Mouse (Mus musculus): Measurements from ENCODE around the gene Hspa12b. TPM values are rescaled to one million over a fixed set of nuclear protein-coding genes. Genes with fewer than 3 reads are reported as not detected.

The Hspa12b gene
- total RNA-seq, 2 experiments from 2014 or later: not detected

- ATAC-seq (replicated peaks; ENCODE audit: low FRiP score, poor library complexity, severe bottlenecking): no peak
Observed at GRCm38 (mm10) chr2:131146193-131147042, 19.3 kb downstream of the Hspa12b start.

GRCm38 (mm10) chr2:131147043-131147365 is 19.9 kb downstream of the Hspa12b start:
- no peak for ATAC-seq (replicated peaks; ENCODE audit: low FRiP score, poor library complexity, severe bottlenecking)

- no peak for ATAC-seq (replicated peaks; ENCODE audit: low FRiP score, poor library complexity, severe bottlenecking)
Observed at GRCm38 (mm10) chr2:131148353-131149253, 21.5 kb downstream of the Hspa12b start.

- ATAC-seq (replicated peaks; ENCODE audit: low FRiP score, poor library complexity, severe bottlenecking): no peak
Observed at GRCm38 (mm10) chr2:131149254-131149578, 22.1 kb downstream of the Hspa12b start.

- peak; percentile 92 for ATAC-seq (replicated peaks; ENCODE audit: low FRiP score, poor library complexity, severe bottlenecking)
Observed at GRCm38 (mm10) chr2:131152166-131152730, 25.2 kb downstream of the Hspa12b start.

GRCm38 (mm10) chr2:131154036-131154435 is 27.0 kb downstream of the Hspa12b start:
- ATAC-seq (replicated peaks; ENCODE audit: low FRiP score, poor library complexity, severe bottlenecking): no peak

GRCm38 (mm10) chr2:131156987-131157386 is 29.9 kb downstream of the Hspa12b start:
- ATAC-seq (replicated peaks; ENCODE audit: low FRiP score, poor library complexity, severe bottlenecking): no peak

GRCm38 (mm10) chr2:131159491-131159910 is 32.4 kb downstream of the Hspa12b start:
- ATAC-seq (replicated peaks; ENCODE audit: low FRiP score, poor library complexity, severe bottlenecking): peak; percentile 78

GRCm38 (mm10) chr2:131159938-131160581 is 33.0 kb downstream of the Hspa12b start, which contains the start of gene 1700037H04Rik:
Gene 1700037H04Rik (minus strand): TSS chr2:131160081.
- ATAC-seq (replicated peaks; ENCODE audit: low FRiP score, poor library complexity, severe bottlenecking): peak; percentile 89

GRCm38 (mm10) chr2:131160671-131161111 is 33.6 kb downstream of the Hspa12b start:
- peak; percentile 31 for ATAC-seq (replicated peaks; ENCODE audit: low FRiP score, poor library complexity, severe bottlenecking)

- no peak for ATAC-seq (replicated peaks; ENCODE audit: low FRiP score, poor library complexity, severe bottlenecking)
Observed at GRCm38 (mm10) chr2:131163924-131164323, 36.8 kb downstream of the Hspa12b start.

- no peak for ATAC-seq (replicated peaks; ENCODE audit: low FRiP score, poor library complexity, severe bottlenecking)
Observed at GRCm38 (mm10) chr2:131166172-131166571, 39.1 kb downstream of the Hspa12b start.

- ATAC-seq (replicated peaks; ENCODE audit: low FRiP score, poor library complexity, severe bottlenecking): no peak
Observed at GRCm38 (mm10) chr2:131167984-131168383, 40.9 kb downstream of the Hspa12b start.

GRCm38 (mm10) chr2:131168914-131169313 is 41.8 kb downstream of the Hspa12b start:
- ATAC-seq (replicated peaks; ENCODE audit: low FRiP score, poor library complexity, severe bottlenecking): no peak

GRCm38 (mm10) chr2:131170936-131171335 is 43.9 kb downstream of the Hspa12b start:
- ATAC-seq (replicated peaks; ENCODE audit: low FRiP score, poor library complexity, severe bottlenecking): no peak

- ATAC-seq (replicated peaks; ENCODE audit: low FRiP score, poor library complexity, severe bottlenecking): no peak
Observed at GRCm38 (mm10) chr2:131171401-131172104, 44.5 kb downstream of the Hspa12b start.

- no peak for ATAC-seq (replicated peaks; ENCODE audit: low FRiP score, poor library complexity, severe bottlenecking)
Observed at GRCm38 (mm10) chr2:131172322-131172721, 45.2 kb downstream of the Hspa12b start.

GRCm38 (mm10) chr2:131174700-131175099 is 47.6 kb downstream of the Hspa12b start:
- ATAC-seq (replicated peaks; ENCODE audit: low FRiP score, poor library complexity, severe bottlenecking): peak; percentile 71

GRCm38 (mm10) chr2:131175286-131175944 is 48.3 kb downstream of the Hspa12b start:
- no peak for ATAC-seq (replicated peaks; ENCODE audit: low FRiP score, poor library complexity, severe bottlenecking)

Data from erythroblast, adult 5-6 weeks (primary cell).